Mouse (Mus musculus): ENCODE measurements around the gene Dact2.
A peak's percentile ranks its signal among the peaks of the same experiment; 100 is the strongest.

Dact2 gene

GRCm38 (mm10) chr17:14204061-14204460, at the start of gene Dact2:
Gene Dact2, minus strand, starts transcription at chr17:14204304.
- no peak for DNase-seq (ENCODE audit: low spot score)

DNA sequence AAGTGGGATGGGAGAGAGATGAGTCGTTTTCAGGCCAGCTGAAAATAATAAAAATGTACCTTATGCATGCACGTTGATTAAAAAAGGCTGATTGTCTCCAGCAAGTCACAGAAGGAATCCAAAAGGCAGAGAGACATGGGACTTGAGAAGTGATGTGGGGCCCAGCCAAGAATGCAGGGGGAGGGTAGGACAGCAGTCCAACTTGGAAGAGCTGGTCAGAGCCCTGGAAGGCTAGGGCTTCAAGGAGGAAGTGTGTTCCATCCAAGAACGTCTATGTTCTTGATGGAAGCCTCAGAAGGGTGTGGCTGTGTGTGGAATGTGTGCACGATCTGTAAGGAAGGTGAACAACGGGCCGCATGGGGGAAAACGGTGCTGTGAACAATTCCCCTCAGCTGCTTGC, 48.4 kb upstream of the Dact2 start:
- no peak for DNase-seq (ENCODE audit: low spot score)

- DNase-seq (ENCODE audit: low spot score), result no peak
Observed at GRCm38 (mm10) chr17:14250401-14250800, 46.3 kb upstream of the Dact2 start.

GRCm38 (mm10) chr17:14249595-14249994, 45.5 kb upstream of the Dact2 start:
- no peak for DNase-seq (ENCODE audit: low spot score)

DNA sequence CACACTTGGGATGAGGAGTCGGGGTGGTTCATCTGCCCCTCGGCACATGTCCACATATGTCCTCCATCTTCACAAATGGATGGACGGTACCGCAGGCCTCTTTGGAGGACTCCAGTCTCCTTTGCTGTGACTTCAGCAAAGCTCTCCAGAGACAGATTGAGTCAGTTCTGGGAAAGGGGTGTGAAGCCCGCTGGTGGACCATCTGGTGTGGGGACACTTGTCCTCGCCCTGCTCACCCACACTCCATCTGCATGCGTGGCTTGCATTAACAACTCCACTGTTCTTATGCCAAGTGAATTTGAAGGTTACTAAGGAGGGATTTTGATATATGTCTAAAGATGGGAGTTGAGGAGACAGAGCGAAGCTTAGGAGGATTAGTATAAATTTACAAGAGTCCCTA, 43.8 kb upstream of the Dact2 start:
- DNase-seq (ENCODE audit: low spot score), result no peak

DNA sequence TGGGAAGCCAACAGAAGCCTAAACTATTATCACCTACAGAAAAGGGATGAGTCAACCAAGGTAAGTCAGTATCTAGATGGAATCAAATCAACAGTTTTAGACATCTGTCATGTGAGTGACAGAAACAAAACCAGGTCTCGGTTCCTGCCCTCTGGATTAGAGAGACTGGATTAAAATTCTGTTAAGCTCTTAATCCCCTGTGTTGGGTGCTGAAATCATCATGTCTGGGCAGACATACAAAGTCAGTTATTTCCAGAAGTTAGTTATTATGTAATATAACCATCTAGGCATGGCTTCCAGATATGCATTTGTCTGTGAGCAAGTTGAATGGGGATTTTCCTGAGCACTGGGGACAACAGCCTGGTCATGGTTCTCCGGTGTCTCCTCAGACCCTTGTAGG, 42.2 kb upstream of the Dact2 start:
- no peak for DNase-seq (ENCODE audit: low spot score)

GRCm38 (mm10) chr17:14244195-14244965, 40.3 kb upstream of the Dact2 start:
- DNase-seq (ENCODE audit: low spot score), result peak; percentile 34

GRCm38 (mm10) chr17:14242634-14243033, 38.5 kb upstream of the Dact2 start:
- no peak for DNase-seq (ENCODE audit: low spot score)

DNA sequence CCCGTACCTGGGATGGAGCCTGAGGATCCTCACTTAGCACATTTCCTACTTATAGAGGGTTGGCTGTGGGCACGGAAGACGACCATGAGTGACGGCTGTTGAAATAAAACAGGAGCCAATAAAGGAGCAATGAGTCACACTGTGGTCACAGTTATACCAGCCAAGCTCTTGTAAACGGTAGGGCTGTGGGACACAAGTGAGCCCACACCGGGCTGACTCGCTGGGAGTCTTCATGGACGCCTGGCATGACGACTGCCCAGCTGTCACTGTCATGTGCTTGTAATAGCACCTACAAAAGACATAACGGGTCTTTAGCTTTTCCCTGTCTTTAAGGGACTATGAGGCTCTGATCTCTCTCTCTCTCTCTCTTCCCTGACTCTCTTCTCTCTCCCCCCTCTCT, 35.9 kb upstream of the Dact2 start:
- DNase-seq (ENCODE audit: low spot score), result no peak

- DNase-seq (ENCODE audit: low spot score), result no peak
Observed at GRCm38 (mm10) chr17:14237134-14237533, 33.0 kb upstream of the Dact2 start.

DNA sequence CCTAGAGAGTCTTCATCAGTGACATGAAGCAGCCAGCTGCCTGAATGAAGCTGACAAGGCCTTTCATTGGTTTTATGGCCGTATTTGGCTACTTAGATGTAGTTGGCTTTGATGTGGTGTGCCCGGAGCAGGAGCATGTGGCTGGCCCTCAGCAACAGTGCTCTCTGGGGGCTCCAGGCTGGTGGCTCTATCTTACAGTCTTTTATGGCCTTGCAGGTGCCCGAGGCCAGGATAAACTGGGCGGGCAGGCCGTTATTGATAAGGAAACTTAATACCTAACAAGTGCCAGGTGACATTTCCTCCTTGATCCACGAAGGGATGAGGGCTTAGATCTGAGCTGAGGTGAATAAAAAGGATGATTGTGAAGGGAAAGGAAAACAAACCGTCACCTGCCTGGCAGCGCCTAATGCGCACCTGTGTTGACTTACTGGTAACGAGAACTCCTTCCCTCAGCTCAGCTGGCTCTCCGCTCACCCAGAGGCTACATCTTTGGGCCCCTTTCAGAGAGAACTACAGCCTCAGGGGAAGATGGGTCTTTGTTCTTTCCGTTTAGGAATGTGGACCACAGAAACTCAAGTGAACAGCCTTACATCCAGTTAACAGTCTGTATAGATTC, 30.8 kb upstream of the Dact2 start:
- no peak for DNase-seq (ENCODE audit: low spot score)

GRCm38 (mm10) chr17:14233658-14234057, 29.6 kb upstream of the Dact2 start:
- no peak for DNase-seq (ENCODE audit: low spot score)

DNA sequence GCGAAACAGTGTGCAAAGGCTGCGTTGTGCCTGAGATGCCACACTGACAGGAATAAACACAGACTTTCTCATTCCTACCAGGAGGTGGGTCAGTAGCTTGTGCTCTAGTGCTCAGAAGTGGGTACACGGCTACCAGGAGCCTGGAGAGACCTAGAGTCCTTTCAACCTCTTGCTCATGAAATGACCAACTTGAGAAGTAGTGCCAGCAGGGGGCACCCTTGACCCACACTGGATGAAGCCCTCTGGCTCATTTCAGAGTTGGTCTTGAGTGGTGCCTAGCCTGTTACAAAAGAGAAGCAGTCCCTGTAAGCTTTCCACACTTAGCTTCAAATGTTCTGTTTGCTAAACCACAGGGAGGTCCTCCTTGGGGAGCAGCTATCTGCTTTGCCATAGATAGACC, 28.5 kb upstream of the Dact2 start:
- peak; percentile 81 for DNase-seq (ENCODE audit: low spot score)

DNA sequence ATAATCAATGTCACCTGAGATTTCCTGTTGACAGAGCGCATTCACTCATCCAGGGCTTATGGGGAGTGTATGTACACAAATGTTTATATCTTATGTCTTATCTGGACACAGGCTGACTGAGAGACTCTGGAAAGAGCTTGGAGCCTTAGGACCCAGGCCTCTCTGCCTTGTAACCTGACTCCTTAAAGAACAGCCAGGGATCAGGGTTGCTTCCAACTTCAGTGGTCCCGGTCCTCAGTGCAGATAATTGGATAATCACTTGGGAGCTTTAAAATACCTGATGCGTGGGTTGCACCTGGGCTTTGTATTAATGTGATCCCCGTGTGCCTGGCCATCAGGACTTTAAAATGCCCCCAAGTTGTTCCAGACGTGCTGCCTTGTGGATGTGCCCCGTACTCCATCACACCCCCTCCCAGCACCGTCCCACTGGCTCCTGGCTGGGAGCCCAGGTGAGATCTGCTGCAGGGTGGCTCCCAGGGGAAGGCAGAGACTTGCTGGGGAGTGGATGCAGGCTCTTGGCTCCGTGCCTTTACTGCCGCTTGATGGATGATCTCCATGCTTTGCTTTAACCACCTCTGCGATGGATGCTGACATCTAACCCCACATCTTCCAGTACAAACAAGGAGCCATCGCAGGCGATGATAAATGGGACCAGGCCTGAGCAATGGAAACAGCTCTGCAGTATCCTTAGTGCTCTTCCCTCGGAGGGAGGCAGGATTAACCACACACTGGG, 26.8 kb upstream of the Dact2 start:
- DNase-seq (ENCODE audit: low spot score), result no peak

GRCm38 (mm10) chr17:14228381-14228780, 24.3 kb upstream of the Dact2 start:
- no peak for DNase-seq (ENCODE audit: low spot score)

- no peak for DNase-seq (ENCODE audit: low spot score)
Observed at GRCm38 (mm10) chr17:14227601-14228000, 23.5 kb upstream of the Dact2 start.

- no peak for DNase-seq (ENCODE audit: low spot score)
Observed at GRCm38 (mm10) chr17:14226778-14227177, 22.7 kb upstream of the Dact2 start.

DNA sequence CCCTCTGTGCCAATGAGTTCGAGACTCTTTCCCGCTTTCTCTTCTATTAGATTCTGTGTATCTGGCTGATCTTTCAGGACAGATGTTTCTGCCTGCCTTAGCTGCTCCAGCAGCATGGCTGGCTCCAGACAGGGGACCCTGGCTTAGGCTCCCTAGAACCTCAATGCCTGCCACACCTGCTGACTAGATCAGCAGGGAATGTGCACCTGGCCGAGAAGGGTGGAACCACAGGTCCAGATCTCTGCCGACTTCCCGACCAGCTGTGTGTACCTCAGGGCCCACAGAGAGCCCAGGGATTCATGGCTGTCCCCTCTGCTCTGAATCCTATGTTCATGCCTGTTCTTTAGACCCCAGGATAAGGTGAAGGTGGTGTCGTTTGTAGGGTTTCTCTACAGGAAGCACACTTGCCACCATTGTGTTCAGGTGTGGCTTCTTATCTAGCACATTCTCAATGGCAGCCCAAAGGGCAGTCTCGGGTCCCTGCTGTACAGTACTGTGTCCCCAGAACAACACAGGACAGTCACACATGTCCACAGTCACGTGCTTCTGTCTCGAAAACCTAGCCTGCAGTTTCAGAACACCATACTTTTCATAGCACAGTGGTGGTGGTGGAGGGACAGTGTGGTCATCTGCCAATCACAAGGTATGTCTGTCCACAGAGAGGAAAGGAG, 22.0 kb upstream of the Dact2 start:
- DNase-seq (ENCODE audit: low spot score), result no peak

- peak; percentile 27 for DNase-seq (ENCODE audit: low spot score)
Observed at GRCm38 (mm10) chr17:14221893-14222615, 17.9 kb upstream of the Dact2 start.

DNA sequence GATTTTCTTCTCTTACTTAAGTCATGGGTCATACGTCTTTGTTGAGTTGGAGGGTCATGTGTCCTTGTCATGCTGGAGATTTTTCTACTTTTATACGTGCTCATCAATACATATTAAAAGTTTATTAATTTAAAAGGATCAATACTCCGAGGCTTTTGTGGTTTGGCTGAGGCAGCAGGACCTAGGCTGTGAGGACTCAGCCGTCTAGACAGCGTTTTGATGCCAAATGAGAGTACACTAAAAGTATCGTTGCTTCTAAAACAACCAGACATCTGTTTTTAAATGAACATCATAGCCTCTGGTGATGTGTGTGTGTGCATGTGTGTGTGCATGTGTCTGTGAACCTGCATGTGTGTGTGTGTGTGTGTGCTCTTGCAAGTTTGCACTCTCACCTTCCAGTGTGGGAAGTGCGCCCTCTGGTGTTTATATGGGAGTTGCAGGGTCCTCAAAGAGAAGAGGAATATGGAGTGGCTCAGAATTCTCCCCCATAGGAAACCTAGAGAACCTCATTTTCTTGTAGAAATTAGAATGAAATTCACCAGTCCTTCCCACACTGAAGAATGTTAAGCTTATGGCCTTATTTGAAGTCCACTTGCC, 16.6 kb upstream of the Dact2 start:
- DNase-seq (ENCODE audit: low spot score), result peak; percentile 30

- no peak for DNase-seq (ENCODE audit: low spot score)
Observed at GRCm38 (mm10) chr17:14213976-14214529, 9.9 kb upstream of the Dact2 start.

Measured in ovary, postnatal 36 days (tissue).